ENCODE assay signal across 8 mouse cellular contexts in genomic region chr1:180433796-180434566, GRCm38 (mm10). TPM values are rescaled to one million over a fixed set of nuclear protein-coding genes. Genes with fewer than 3 reads are reported as not detected.
DNase-seq lines count a peak whose midpoint lies in the region; ATAC-seq and TF ChIP-seq lines count a peak whose summit lies in the region.

No protein-coding gene starts in this region.

- no peak overlapping the region for H3K27ac ChIP-seq in embryonic fibroblast, embryonic 13.5 days (ENCODE audit: insufficient read depth, low read length)
- no peak overlapping the region for H3K27ac ChIP-seq in hindbrain, embryonic 11.5 days (ENCODE audit: low read depth, low read length)

- H3K4me3 ChIP-seq in embryonic fibroblast, embryonic 13.5 days (ENCODE audit: insufficient read depth, low read length), result no peak overlapping the region
- no peak overlapping the region for H3K4me3 ChIP-seq in hindbrain, embryonic 11.5 days (ENCODE audit: low read depth, low read length)

- no peak for TF ChIP-seq POLR2A in embryonic fibroblast, embryonic 13.5 days (IDR thresholded peaks at IDR 0.05; ENCODE audit: low read depth, low read length)

- no peak overlapping the region for H3K4me2 ChIP-seq in hindbrain, embryonic 11.5 days (replicated peaks; ENCODE audit: low read depth, low read length)

- H3K9ac ChIP-seq in hindbrain, embryonic 11.5 days (ENCODE audit: low read depth, low read length), result no peak overlapping the region

- H3K36me3 ChIP-seq in hindbrain, embryonic 11.5 days (ENCODE audit: control insufficient read depth, insufficient read depth, low read length), result no peaks in the 10 kb centered on the region

- WGBS in hindbrain, embryonic 11.5 days, result 19% methylated on average over 7 of the region's 7 CpGs

- peak; percentile 84 for ATAC-seq in hindbrain, embryonic 11.5 days (ENCODE audit: low FRiP score)

- H3K9me3 ChIP-seq in hindbrain, embryonic 11.5 days (ENCODE audit: control insufficient read depth, low read length), result no peaks in the 10 kb centered on the region

- H3K27me3 ChIP-seq in hindbrain, embryonic 11.5 days (ENCODE audit: control insufficient read depth, insufficient read depth, low read length), result no peaks in the 10 kb centered on the region

- peak; percentile 50 for DNase-seq in gastrocnemius, adult 18-20 months (ENCODE audit: low spot score)
- DNase-seq in gastrocnemius, adult 8-10 months (ENCODE audit: low spot score in 2 of 2), result no peak
- DNase-seq in brain, adult 2 months (ENCODE audit: low read depth, low spot score), result peak; percentile 96
- DNase-seq in hindbrain, embryonic 11.5 days (ENCODE audit: low spot score), result peak; percentile 85
- peak; percentile 61 to 67 for DNase-seq in layer of hippocampus, postnatal 36 days
- DNase-seq in lung, postnatal 4 days, result peak; percentile 64 to 73
- DNase-seq in right cerebral cortex, postnatal 25 days, result peak; percentile 67

- peak; percentile 97 for TF ChIP-seq CTCF in embryonic fibroblast, embryonic 13.5 days (IDR thresholded peaks at IDR 0.05; ENCODE audit: borderline replicate concordance, insufficient read depth, low read length)

- no peaks in the 10 kb centered on the region for H3K4me1 ChIP-seq in embryonic fibroblast, embryonic 13.5 days (ENCODE audit: control insufficient read depth, insufficient read depth, low read length)
- H3K4me1 ChIP-seq in hindbrain, embryonic 11.5 days (replicated peaks; ENCODE audit: control insufficient read depth, insufficient read depth, low read length), result 0 out of 2 replicates have a peak, but pooled peaks cover 2% of the 10 kb centered on the region

RNA-seq across cellular contexts. Expression of gene Stum, which starts 49.3 kb away (rescaled TPM):
- under 1 TPM; 0.59 to 0.78 TPM for total RNA-seq in gastrocnemius, adult 18-20 months (2021)
- under 1 TPM; 0.12 to 0.75 (median 0.56) TPM for total RNA-seq in gastrocnemius, adult 8-10 months (2022)
- polyA plus RNA-seq in embryonic fibroblast, embryonic 13.5 days (2011; ENCODE audit: insufficient read length, low read depth, missing spikeins), result not detected in 2 replicates
- polyA plus RNA-seq in hindbrain, embryonic 11.5 days (2014; fragmentation: Nextera tagmentation; extraction: Ambion mirVana), result 0.85 and 1.0 TPM in 2 replicates
- total RNA-seq in layer of hippocampus, postnatal 36 days (2021), result 100 to 1,000 TPM; 294 to 316 TPM

Comparison
In these comparisons a context has a peak if more than half of its experiments do, and no peak if none do; other contexts are left out.
1. DNase-seq: peak in gastrocnemius, adult 18-20 months (single experiment), brain, adult 2 months (single experiment), hindbrain, embryonic 11.5 days (single experiment), layer of hippocampus, postnatal 36 days (2 of 2), lung, postnatal 4 days (2 of 2) and right cerebral cortex, postnatal 25 days (single experiment); none in gastrocnemius, adult 8-10 months (0 of 2).
2. RNA of gene Stum, which starts 49.3 kb away (total RNA-seq): 294 to 316 TPM in layer of hippocampus, postnatal 36 days; 0.59 to 0.78 TPM in gastrocnemius, adult 18-20 months and 0.12 to 0.75 TPM in gastrocnemius, adult 8-10 months; every median in the first group is over 100 times any median in the second.